Mouse (Mus musculus) T-helper 17 cell (primary cell): Measurements from ENCODE around the gene 1810062G17Rik.

Experiments used
- in situ Hi-C, 2 experiments: fragments of 300-600 bp; cut with MboI, MseI; formaldehyde crosslinking; loops; 1 replicate in 1 of 2; 2 replicates in 1 of 2; pipeline ENCODE4 v1.15.1; 2025; ENCODE audit warnings: high pct_unique_total_duplicates in 2 of 2

1810062G17Rik gene

DNA sequence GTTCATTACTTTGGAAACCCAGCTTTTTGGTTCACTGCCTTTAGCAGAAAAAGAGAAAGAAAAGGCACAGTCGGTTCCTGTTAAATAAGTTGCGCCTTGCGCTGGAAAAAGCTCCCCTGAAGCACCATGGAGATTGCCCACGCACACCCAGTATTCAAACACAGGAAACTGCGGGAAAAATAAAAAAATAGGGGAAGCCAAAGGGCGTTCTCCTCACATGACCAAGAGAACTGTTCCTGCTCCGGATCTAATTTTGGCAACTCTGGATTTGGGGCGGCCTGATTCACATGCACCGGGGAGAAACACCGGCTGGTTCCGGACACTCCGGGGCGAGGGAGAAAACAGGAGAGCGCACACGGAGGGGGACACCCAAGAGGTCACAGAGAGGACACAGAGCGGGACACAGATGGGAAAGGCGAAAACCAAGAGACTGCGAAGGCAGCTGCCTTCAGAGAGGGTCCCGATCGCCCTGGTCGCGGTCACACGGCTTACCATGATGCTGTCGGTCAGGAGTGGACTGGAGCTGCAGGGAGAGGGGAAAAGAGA, 726 bp upstream of the 1810062G17Rik start:
- in situ Hi-C loops, result loop anchor here (5.0 to 25.0 kb wide), 4 partner anchors 82 to 1187 kb away; no protein-coding TSS in a partner anchor

GRCm38 (mm10) chr3:36476261-36477155, 771 bp downstream of the 1810062G17Rik start:
- in situ Hi-C loops, result loop anchor here (5.0 to 25.0 kb wide), 2 partner anchors 81 to 789 kb away; no protein-coding TSS in a partner anchor

- in situ Hi-C loops, result loop anchor here (5.0 to 25.0 kb wide), 2 partner anchors 79 to 791 kb away; no protein-coding TSS in a partner anchor
Observed at GRCm38 (mm10) chr3:36478776-36479175, 3.0 kb downstream of the 1810062G17Rik start.

DNA sequence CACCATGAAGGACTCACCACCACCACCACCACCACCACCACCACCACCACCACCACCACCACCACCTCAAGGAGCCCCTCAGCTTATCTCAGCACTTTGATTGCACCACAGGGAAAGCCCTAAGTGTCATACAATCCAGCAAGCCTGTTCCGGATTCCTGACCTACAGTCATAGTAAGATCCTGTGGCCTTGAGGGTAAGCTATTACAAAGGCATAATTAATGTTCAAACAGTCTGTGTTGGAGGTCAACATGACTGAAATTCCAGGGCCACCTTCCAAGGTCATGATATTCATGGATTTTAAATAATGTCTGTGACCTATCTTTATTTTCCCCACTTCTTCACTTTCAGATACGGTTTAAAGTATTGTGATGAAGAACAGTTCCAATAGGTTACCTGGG, 4.7 kb downstream of the 1810062G17Rik start:
- in situ Hi-C loops, result loop anchor here in 1 of 2 experiments (25.0 kb wide), 1 partner anchor 793 kb away; no protein-coding TSS in a partner anchor

DNA sequence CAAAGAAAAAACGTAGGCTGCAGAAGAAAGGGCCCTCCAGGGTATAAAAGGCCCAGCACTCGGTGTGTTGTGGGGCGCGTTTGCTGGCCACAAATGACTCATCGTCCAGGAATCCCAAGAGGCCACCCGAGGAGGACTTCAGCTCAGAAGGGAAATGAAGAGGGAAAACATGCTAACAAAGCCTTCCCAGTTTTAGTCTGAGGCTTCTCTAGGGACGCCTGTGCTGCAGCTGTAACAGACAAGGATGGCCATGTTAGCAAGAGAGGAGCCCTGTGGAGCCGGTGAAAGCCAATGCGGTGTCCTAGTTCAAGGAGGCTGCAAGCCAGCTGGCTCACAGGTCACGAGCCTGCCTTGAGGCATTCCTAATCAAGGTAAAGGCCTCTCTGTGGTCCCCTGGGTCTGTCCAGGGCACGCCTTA, 6.0 kb downstream of the 1810062G17Rik start:
- in situ Hi-C loops, result loop anchor here in 1 of 2 experiments (25.0 kb wide), 1 partner anchor 794 kb away; no protein-coding TSS in a partner anchor

- in situ Hi-C loops, result loop anchor here in 1 of 2 experiments (25.0 kb wide), 1 partner anchor 796 kb away; no protein-coding TSS in a partner anchor
Observed at GRCm38 (mm10) chr3:36482940-36483339, 7.2 kb downstream of the 1810062G17Rik start.

DNA sequence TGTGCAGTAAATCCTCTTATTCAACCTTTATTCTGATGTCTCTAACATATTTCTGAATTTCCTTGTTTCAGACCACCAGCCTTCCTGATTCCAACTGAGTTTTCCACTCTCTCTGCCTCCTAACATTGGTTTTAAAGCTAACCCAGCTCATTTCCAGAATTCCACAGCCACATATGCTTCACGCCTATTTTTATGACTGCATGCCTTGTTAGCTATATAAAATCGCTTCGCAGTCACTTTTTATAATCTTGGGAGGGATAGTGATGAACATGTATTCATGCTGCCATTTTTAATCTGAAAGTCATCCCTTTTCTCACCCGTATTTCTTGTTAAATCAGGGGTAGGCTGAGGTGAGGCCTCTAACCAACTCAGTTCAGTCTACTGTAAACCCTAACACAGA, 8.6 kb downstream of the 1810062G17Rik start:
- in situ Hi-C loops, result loop anchor here in 1 of 2 experiments (25.0 kb wide), 1 partner anchor 797 kb away; no protein-coding TSS in a partner anchor

DNA sequence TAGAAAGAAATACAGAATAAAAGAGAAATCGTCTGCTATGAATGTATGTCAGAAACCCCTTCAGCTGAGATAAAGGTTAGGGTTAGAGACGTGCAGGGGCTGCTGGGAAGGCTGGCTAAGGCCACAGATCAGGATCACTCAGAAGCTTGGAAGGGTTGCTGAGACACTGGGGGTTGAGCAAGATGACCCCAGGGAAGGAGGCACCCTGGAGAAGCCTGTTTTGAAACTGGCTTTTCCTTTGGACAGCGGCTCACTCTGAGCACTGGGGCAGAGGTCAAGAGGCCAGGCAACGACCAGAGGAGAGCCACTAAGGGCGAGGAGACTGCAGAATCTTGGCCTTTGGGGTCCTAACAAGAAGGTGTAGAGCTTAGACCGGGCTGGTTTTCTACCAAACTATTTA, 10.4 kb downstream of the 1810062G17Rik start:
- in situ Hi-C loops, result loop anchor here (5.0 to 25.0 kb wide), 2 partner anchors 34 to 799 kb away; no protein-coding TSS in a partner anchor

DNA sequence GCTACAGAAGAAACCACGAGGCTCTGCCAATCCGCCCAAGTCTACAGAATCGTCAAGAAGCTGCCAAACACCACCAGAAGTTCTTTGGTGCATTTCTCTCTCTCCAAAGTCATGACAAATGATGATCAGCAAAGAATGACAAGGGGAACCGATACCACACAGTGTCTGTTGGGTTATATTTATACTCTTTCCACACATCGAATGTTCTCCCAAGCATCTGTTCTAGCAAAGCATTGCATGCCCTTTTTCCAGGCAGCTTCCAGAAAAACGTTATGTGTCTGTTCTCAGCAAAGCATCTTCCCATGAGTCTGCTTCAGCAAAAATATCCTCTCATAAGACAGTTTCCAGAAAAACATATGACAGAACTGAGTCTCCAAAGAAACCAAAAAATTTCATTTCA, 11.1 kb downstream of the 1810062G17Rik start:
- in situ Hi-C loops, result loop anchor here (5.0 to 25.0 kb wide), 2 partner anchors 35 to 800 kb away; no protein-coding TSS in a partner anchor

DNA sequence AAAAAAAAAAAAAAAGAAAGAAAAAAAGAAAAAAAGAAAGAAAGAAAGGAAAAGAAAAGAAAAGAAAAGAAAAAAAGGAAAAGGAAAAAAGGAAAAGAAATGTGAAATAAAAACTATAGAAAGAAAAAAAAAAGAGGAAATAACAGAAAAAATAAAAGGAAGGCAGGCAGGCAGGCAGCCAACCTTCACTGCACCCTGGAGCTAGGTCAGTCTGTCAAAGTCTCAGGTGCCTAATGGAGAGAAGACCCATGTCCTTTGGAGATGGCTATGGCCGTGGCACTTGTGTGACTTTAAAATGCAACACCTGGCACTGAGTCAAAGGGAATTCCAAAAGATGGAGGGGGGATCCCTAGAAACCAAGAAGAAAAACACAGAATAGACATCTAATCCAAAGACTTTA, 12.6 kb downstream of the 1810062G17Rik start:
- in situ Hi-C loops, result loop anchor here (5.0 to 25.0 kb wide), 2 partner anchors 36 to 801 kb away; no protein-coding TSS in a partner anchor

GRCm38 (mm10) chr3:36488899-36489589, 13.3 kb downstream of the 1810062G17Rik start:
- in situ Hi-C loops, result loop anchor here (5.0 to 25.0 kb wide), 2 partner anchors 37 to 802 kb away; no protein-coding TSS in a partner anchor

GRCm38 (mm10) chr3:36489590-36489910, 13.8 kb downstream of the 1810062G17Rik start:
- in situ Hi-C loops, result loop anchor here (5.0 to 25.0 kb wide), 2 partner anchors 37 to 802 kb away; no protein-coding TSS in a partner anchor

DNA sequence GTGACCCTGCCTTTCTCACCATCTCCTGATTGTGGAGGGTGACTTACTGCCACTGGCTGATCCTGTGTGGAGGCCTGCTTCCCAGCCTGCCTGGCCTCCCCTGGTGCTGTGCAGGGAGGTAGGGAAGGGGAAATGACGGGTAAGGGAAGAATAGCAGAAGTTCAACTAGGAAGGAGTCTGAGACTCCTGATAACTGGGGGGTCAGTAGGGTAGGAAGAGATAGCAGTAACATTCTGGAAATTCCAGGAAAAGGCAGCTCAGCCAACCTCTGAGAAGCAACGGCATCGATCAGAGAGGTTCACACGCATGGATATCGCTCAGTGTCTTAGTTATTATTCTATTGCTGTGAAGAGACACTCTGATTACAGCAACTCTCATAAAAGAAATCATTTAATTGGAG, 15.8 kb downstream of the 1810062G17Rik start:
- in situ Hi-C loops, result loop anchor here (5.0 to 25.0 kb wide), 2 partner anchors 279 to 804 kb away; no protein-coding TSS in a partner anchor

DNA sequence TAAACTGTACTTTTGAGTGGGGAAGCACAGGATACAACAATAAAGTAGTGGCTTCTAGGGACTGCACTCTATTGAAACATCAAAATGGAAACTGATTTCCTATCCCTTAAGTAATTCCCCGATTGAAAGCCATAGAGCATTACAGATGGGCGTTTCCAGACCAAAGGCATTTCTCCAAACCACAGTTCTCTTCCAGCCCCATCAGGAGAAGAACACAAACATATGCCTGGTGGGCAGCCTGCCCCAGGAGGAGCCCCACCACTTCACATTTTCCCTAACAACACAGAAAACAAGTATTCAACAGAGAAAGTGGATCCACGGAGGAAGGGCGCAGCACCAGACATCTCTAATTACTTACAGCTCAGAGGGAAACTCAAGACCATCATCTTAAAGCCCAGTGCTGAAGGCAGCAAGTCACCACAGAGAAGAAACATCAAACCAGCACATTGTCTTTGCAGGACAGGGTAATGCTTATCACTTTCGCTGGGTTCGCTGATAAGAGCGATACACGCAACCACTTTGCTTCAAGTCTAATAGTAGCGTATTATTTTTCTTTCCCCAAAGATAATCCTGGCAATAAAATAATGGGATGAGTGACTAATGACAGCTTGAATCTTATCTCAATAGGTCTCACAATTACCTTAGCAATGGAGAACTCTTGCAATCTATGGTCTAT, 17.1 kb downstream of the 1810062G17Rik start:
- in situ Hi-C loops, result loop anchor here (5.0 to 25.0 kb wide), 2 partner anchors 281 to 806 kb away; no protein-coding TSS in a partner anchor

DNA sequence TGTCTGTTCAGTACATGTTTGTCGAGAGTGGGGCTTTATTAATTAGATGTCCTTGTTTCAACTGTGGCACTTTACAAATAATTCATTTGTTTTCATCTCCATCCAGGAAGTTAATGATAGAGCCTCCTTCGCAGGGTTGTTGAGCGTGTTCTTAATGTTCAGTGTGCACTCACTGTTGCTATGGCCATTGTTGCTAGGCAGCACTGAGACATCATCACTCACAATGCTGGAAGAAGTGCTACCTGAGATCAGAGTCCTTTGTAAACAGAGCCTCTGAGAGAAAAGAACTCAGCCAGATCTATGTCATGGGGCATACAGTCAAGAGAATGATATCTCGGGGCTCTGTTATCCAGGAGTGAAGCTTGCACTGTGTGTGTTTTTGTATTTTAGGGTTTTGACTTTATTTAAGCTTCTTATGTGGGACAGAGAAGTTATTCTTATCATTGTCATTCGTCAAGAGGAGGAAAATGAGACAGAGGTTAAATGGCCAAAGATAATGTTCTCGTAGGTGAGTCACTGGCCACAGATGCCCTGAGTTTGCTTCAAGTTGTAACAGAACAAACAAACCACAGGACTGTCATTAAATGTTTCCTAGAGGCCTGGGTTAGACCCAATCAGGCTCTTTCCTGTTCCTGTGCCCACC, 18.0 kb downstream of the 1810062G17Rik start:
- in situ Hi-C loops, result loop anchor here (5.0 to 25.0 kb wide), 2 partner anchors 281 to 806 kb away; no protein-coding TSS in a partner anchor

DNA sequence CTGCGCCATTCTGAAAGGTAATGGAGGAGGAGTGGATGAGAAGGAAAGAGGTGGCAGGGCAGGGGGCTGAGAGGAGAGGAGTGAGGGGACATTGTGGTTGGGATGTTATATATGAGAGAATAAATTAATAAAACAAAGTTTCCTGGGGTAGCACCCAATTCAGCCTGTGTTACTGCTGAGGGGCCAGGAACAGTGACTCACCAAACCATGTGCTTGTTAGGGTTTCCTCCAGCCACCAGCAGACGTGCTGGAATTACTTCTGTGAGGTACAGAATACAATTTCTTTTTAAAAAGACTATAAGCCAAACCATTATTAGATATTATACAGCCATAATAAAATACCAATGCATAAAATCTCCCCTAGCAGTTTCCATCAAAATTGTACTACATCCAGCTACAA, 18.9 kb downstream of the 1810062G17Rik start:
- in situ Hi-C loops, result loop anchor here (5.0 to 25.0 kb wide), 2 partner anchors 282 to 807 kb away; no protein-coding TSS in a partner anchor

DNA sequence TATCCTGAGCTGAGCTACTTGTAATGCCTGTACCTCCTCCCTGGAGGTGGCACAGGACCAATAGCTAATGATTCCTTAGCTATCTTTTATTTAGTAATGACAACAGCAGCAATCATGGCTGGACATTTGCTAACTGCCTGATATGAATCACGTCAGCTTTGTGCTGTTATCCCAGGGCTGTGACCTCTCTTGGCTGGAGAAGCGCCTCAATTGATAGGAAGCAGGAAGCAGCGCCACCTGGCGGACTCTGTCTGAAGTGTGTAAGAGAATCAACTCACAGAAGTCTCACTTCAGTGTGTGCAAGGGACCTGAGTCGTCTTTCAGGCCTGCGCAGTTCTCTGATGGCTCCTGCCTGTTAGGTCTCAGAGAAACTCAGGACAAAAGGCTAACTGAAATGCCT, 19.7 kb downstream of the 1810062G17Rik start:
- in situ Hi-C loops, result loop anchor here in 1 of 2 experiments (25.0 kb wide), 1 partner anchor 808 kb away; no protein-coding TSS in a partner anchor

GRCm38 (mm10) chr3:36496273-36496672, 20.5 kb downstream of the 1810062G17Rik start:
- in situ Hi-C loops, result loop anchor here in 1 of 2 experiments (25.0 kb wide), 1 partner anchor 809 kb away; no protein-coding TSS in a partner anchor

GRCm38 (mm10) chr3:36496746-36497145, 21.0 kb downstream of the 1810062G17Rik start:
- in situ Hi-C loops, result loop anchor here in 1 of 2 experiments (25.0 kb wide), 1 partner anchor 809 kb away; no protein-coding TSS in a partner anchor
